Mouse (Mus musculus): ENCODE data around the gene Cap2. TPM values are rescaled to one million over a fixed set of nuclear protein-coding genes. Genes with fewer than 3 reads are reported as not detected.

The Cap2 gene
- polyA plus RNA-seq, 1 experiment = 1.3 TPM

DNA sequence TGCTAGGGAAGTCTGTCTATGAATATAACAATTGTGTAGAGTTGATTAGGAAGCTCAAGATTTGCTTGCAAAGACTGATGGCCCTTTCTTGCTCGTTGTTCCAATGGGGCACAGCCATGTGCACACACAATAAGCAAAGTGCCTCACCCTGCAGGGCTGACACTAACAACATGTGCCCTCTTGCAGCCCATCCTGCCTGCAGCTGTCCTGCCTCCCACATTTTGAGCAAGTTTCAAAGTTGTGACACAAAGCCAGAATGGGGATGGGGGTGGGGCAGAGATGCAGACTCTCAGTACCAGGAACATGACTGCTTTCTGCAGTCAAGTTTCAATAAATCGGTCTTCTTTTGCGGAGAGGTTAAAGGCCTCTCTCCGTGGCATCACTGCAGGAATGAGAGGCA lies 152.0 kb downstream of the Cap2 start:
- Histone ChIP-seq H3K4me1 (ENCODE audit: control insufficient read depth, insufficient read depth, insufficient read length) (no peaks in the 10 kb centered on the region), H3K27me3 (ENCODE audit: control insufficient read depth, insufficient read depth, low read length) (no peaks in the 10 kb centered on the region), H3K27ac (ENCODE audit: insufficient read depth, low read length) (no peak overlapping the region), H3K36me3 (ENCODE audit: control insufficient read depth, insufficient read depth, low read length) (no peaks in the 10 kb centered on the region), H3K4me3 (ENCODE audit: extremely low read depth, insufficient read depth, insufficient read length) (no peak overlapping the region)
- 90% methylated on average over 4 of the region's 4 CpGs for WGBS
- no peak for TF ChIP-seq CTCF (IDR thresholded peaks at IDR 0.05; ENCODE audit: extremely low read depth, insufficient read depth, insufficient read length, insufficient replicate concordance)
- TF ChIP-seq POLR2A (IDR thresholded peaks at IDR 0.05; ENCODE audit: low read depth, low read length) = no peak
- DNase-seq (ENCODE audit: low read depth in 1 of 2, low spot score in 2 of 2) = no peak

GRCm38 (mm10) chr13:46654566-46654965 lies 152.9 kb downstream of the Cap2 start:
- Histone ChIP-seq H3K4me1 (ENCODE audit: control insufficient read depth, insufficient read depth, insufficient read length) (no peaks in the 10 kb centered on the region), H3K27ac (ENCODE audit: insufficient read depth, low read length) (no peak overlapping the region), H3K27me3 (ENCODE audit: control insufficient read depth, insufficient read depth, low read length) (no peaks in the 10 kb centered on the region), H3K36me3 (ENCODE audit: control insufficient read depth, insufficient read depth, low read length) (no peaks in the 10 kb centered on the region), H3K4me3 (ENCODE audit: extremely low read depth, insufficient read depth, insufficient read length) (no peak overlapping the region)
- WGBS = 86% methylated on average over 5 of the region's 5 CpGs
- TF ChIP-seq POLR2A (IDR thresholded peaks at IDR 0.05; ENCODE audit: low read depth, low read length) (no peak), CTCF (IDR thresholded peaks at IDR 0.05; ENCODE audit: extremely low read depth, insufficient read depth, insufficient read length, insufficient replicate concordance) (no peak)
- no peak for DNase-seq (ENCODE audit: low read depth in 1 of 2, low spot score in 2 of 2)

DNA sequence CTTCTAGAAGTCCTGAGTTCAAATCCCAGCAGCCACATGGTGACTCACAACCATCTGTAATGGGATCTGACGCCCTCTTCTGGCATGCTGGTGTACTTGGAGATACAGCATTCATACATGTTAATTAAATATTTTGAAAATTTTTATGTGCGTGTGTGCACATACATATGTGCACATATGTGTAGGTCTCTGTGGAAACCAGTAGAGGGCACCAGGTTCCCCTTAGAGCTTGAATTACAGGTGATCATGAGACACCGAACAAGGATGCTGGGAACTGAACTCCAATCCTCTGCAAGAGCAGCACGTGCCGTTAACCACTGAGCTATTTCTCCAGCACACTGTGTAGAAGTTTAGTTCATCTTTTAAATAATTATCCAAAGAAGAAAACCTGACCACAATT lies 157.6 kb downstream of the Cap2 start:
- WGBS = 92% methylated on average over 5 of the region's 5 CpGs
- Histone ChIP-seq H3K4me1 (ENCODE audit: control insufficient read depth, insufficient read depth, insufficient read length) (no peaks in the 10 kb centered on the region), H3K36me3 (ENCODE audit: control insufficient read depth, insufficient read depth, low read length) (no peaks in the 10 kb centered on the region), H3K27ac (ENCODE audit: insufficient read depth, low read length) (no peak overlapping the region), H3K27me3 (ENCODE audit: control insufficient read depth, insufficient read depth, low read length) (no peaks in the 10 kb centered on the region), H3K4me3 (ENCODE audit: extremely low read depth, insufficient read depth, insufficient read length) (no peak overlapping the region)
- TF ChIP-seq CTCF (IDR thresholded peaks at IDR 0.05; ENCODE audit: extremely low read depth, insufficient read depth, insufficient read length, insufficient replicate concordance) (no peak), POLR2A (IDR thresholded peaks at IDR 0.05; ENCODE audit: low read depth, low read length) (no peak)
- no peak for DNase-seq (ENCODE audit: low read depth in 1 of 2, low spot score in 2 of 2)

DNA sequence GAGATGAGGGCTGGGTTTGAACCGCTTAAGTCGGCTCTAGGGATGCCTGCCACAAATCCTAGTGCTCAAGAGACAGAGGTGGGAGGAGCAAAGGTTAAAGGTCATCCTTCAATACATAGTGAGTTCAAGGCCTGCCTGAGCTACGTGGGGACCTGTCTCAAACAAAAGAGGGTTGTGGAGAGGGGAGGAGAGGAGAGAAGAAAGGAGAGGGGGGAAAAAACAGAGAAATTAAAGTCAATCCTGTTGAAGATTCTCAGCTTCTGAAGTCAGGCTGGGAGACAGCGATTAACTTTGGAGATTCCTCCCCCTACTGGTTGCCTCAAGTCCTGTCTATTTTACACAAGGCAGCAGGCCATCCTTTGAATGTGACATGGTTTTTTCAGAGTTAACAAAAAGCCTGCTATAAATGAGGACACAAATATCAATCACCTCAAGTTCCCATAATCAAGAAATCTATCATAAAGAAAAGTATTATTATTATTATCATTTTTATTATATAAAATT lies 161.9 kb downstream of the Cap2 start:
- H3K27ac ChIP-seq (ENCODE audit: insufficient read depth, low read length) = no peak overlapping the region
- H3K36me3 ChIP-seq (ENCODE audit: control insufficient read depth, insufficient read depth, low read length) = no peaks in the 10 kb centered on the region
- no peak overlapping the region for H3K4me3 ChIP-seq (ENCODE audit: extremely low read depth, insufficient read depth, insufficient read length)
- no peaks in the 10 kb centered on the region for H3K27me3 ChIP-seq (ENCODE audit: control insufficient read depth, insufficient read depth, low read length)
- 50% methylated on average over 4 of the region's 4 CpGs for WGBS
- no peak for TF ChIP-seq POLR2A (IDR thresholded peaks at IDR 0.05; ENCODE audit: low read depth, low read length)
- TF ChIP-seq CTCF (IDR thresholded peaks at IDR 0.05; ENCODE audit: extremely low read depth, insufficient read depth, insufficient read length, insufficient replicate concordance) = peak; percentile 35; the same call in 1 of the 2 replicates
- DNase-seq (ENCODE audit: low read depth in 1 of 2, low spot score in 2 of 2) = peak in 1 of 2 experiments; percentile 22
- H3K4me1 ChIP-seq (ENCODE audit: control insufficient read depth, insufficient read depth, insufficient read length) = no peaks in the 10 kb centered on the region

GRCm38 (mm10) chr13:46669048-46669619 lies 167.5 kb downstream of the Cap2 start, which contains the start of gene Fam8a1:
Fam8a1 (plus strand) TSS chr13:46669522.
- peak within 1 kb of the TSS; percentile 73 for H3K27ac ChIP-seq (ENCODE audit: insufficient read depth, low read length)
- 0 out of 2 replicates have a peak, but pooled peaks cover 1% of the 10 kb centered on the region for H3K36me3 ChIP-seq (ENCODE audit: control insufficient read depth, insufficient read depth, low read length)
- peak within 1 kb of the TSS; percentile 64 for H3K4me3 ChIP-seq (ENCODE audit: extremely low read depth, insufficient read depth, insufficient read length)
- H3K4me1 ChIP-seq (ENCODE audit: control insufficient read depth, insufficient read depth, insufficient read length) = no peaks in the 10 kb centered on the region
- DNase-seq (ENCODE audit: low read depth in 1 of 2, low spot score in 2 of 2) = peak; percentile 83 to 85
- WGBS = 2% methylated on average over 42 of the region's 46 CpGs
- no peaks in the 10 kb centered on the region for H3K27me3 ChIP-seq (ENCODE audit: control insufficient read depth, insufficient read depth, low read length)
- TF ChIP-seq POLR2A (IDR thresholded peaks at IDR 0.05; ENCODE audit: low read depth, low read length) = peak; percentile 36
- no peak for TF ChIP-seq CTCF (IDR thresholded peaks at IDR 0.05; ENCODE audit: extremely low read depth, insufficient read depth, insufficient read length, insufficient replicate concordance)

- TF ChIP-seq CTCF (IDR thresholded peaks at IDR 0.05; ENCODE audit: extremely low read depth, insufficient read depth, insufficient read length, insufficient replicate concordance) (no peak), POLR2A (IDR thresholded peaks at IDR 0.05; ENCODE audit: low read depth, low read length) (no peak)
- Histone ChIP-seq H3K36me3 (ENCODE audit: control insufficient read depth, insufficient read depth, low read length) (peaks cover 4% of the 10 kb centered on the region; the same call in 1 of the 2 replicates), H3K4me3 (ENCODE audit: extremely low read depth, insufficient read depth, insufficient read length) (peak overlapping the region; percentile 64), H3K4me1 (ENCODE audit: control insufficient read depth, insufficient read depth, insufficient read length) (peaks cover 2% of the 10 kb centered on the region), H3K27ac (ENCODE audit: insufficient read depth, low read length) (peak overlapping the region; percentile 49; the same call in 1 of the 2 replicates), H3K27me3 (ENCODE audit: control insufficient read depth, insufficient read depth, low read length) (no peaks in the 10 kb centered on the region)
- under 1% methylated on average over 69 of the region's 96 CpGs for WGBS
- DNase-seq (ENCODE audit: low read depth in 1 of 2, low spot score in 2 of 2) = peak in 1 of 2 experiments; percentile 27
Measured at GRCm38 (mm10) chr13:46669620-46670271, 168.1 kb downstream of the Cap2 start.

DNA sequence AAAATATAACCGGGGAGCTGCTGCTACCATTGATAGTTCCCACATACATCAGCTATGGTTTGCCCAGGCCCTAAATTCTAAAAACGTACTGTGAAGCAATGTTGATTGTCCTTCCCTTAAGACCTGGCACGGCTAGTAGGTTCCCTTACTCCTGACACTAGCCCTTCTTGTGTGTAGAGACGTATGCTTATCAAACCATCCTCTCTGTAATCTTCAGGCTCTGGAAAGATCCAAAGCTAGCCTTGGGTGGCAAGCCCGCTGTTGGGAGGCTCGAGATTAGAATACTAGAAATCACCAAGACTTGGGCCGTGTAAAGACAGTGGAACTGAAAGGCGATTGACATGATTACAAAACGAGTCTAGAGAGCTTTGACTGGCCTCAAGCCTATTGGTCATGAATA lies 168.9 kb downstream of the Cap2 start:
- no peak overlapping the region for H3K4me3 ChIP-seq (ENCODE audit: extremely low read depth, insufficient read depth, insufficient read length)
- H3K4me1 ChIP-seq (ENCODE audit: control insufficient read depth, insufficient read depth, insufficient read length) = peaks cover 4% of the 10 kb centered on the region
- TF ChIP-seq POLR2A (IDR thresholded peaks at IDR 0.05; ENCODE audit: low read depth, low read length) (no peak), CTCF (IDR thresholded peaks at IDR 0.05; ENCODE audit: extremely low read depth, insufficient read depth, insufficient read length, insufficient replicate concordance) (no peak)
- H3K36me3 ChIP-seq (ENCODE audit: control insufficient read depth, insufficient read depth, low read length) = peaks cover 8% of the 10 kb centered on the region
- 58% methylated on average over 9 of the region's 9 CpGs for WGBS
- H3K27me3 ChIP-seq (ENCODE audit: control insufficient read depth, insufficient read depth, low read length) = no peaks in the 10 kb centered on the region
- H3K27ac ChIP-seq (ENCODE audit: insufficient read depth, low read length) = no peak overlapping the region
- no peak for DNase-seq (ENCODE audit: low read depth in 1 of 2, low spot score in 2 of 2)
